In the genomic region with DNA sequence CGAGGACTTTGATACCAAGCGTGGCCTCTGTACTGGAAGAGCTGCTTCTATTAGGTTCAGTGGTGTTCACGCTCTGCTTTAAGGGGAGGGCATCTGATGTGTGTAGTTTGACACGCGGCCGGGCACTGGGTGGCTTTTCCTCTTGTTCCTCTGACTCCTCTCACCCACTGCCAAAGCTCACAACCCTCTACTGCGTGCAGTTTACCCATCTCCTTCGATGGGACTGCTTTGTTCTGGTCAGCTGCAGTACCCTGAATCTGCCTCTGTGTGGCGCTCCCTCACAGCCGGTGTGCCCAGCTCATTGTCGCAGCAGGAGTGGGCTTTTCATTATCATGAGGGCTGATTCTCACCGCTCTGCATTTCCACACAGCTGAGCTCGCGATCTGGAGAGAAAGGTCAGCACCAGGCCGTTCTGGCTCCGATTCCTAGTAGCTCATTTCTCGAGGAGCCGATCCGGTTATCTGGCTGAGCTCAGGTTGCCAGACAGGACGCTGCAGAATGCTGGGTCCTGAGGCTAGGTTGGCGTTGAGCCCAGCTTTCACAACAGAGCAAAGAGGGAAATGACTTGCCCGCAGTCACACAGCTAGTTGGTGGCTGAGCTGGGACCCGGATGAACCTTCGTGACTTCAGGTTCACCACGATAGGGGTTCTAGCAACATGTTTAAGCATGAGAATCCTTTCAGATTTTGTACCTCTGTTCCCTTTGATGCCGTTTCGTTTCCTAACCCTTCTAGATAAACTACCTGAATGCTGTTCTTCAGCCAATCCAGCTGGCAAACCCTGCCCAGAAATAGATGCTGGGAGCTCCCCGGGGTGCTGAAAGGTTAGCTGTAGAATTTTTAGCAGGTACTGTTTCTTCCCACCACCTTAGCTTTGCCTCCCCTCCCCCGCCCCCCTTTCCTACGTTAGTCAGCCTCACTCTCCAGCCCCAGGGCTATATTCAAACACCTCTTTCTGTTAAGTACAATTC, we compare ENCODE assay signal across 8 mouse cellular contexts. TPM values are rescaled to one million over a fixed set of nuclear protein-coding genes. Genes with fewer than 3 reads are reported as not detected.
DNase-seq lines count a peak whose midpoint lies in the region; ATAC-seq lines count a peak whose summit lies in the region.

No protein-coding gene starts in this region.

- H3K4me1 ChIP-seq in limb, embryonic 10.5 days, result peaks cover 42% of the 10 kb centered on the region
- no peaks in the 10 kb centered on the region for H3K4me1 ChIP-seq in midbrain, embryonic 11.5 days (ENCODE audit: control insufficient read depth, insufficient read depth, low read length)

- no peaks in the 10 kb centered on the region for H3K27me3 ChIP-seq in limb, embryonic 10.5 days (ENCODE audit: low read depth, poor library complexity, severe bottlenecking)
- no peaks in the 10 kb centered on the region for H3K27me3 ChIP-seq in midbrain, embryonic 11.5 days (ENCODE audit: control insufficient read depth, insufficient read depth, low read length)

- 13% methylated on average over 30 of the region's 30 CpGs for WGBS in limb, embryonic 10.5 days
- 15% methylated on average over 30 of the region's 30 CpGs for WGBS in midbrain, embryonic 11.5 days

- ATAC-seq in midbrain, embryonic 11.5 days (ENCODE audit: low FRiP score), result peak; percentile 80

- H3K27ac ChIP-seq in limb, embryonic 10.5 days, result peak overlapping the region; percentile 59
- no peak overlapping the region for H3K27ac ChIP-seq in midbrain, embryonic 11.5 days (ENCODE audit: low read depth, low read length)

- no peaks in the 10 kb centered on the region for H3K9me3 ChIP-seq in limb, embryonic 10.5 days (replicated peaks)
- H3K9me3 ChIP-seq in midbrain, embryonic 11.5 days (ENCODE audit: control insufficient read depth, low read length), result no peaks in the 10 kb centered on the region

- peak overlapping the region; percentile 17; the same call in 1 of the 2 replicates for H3K9ac ChIP-seq in midbrain, embryonic 11.5 days (ENCODE audit: low read length)

- H3K36me3 ChIP-seq in limb, embryonic 10.5 days, result peaks cover 45% of the 10 kb centered on the region
- peaks cover 21% of the 10 kb centered on the region; the same call in 1 of the 2 replicates for H3K36me3 ChIP-seq in midbrain, embryonic 11.5 days (ENCODE audit: control insufficient read depth, insufficient read depth, low read length)

- H3K4me3 ChIP-seq in limb, embryonic 10.5 days, result peak overlapping the region; percentile 31
- no peak overlapping the region for H3K4me3 ChIP-seq in midbrain, embryonic 11.5 days (ENCODE audit: low read depth, low read length)

- peak overlapping the region; percentile 6 for H3K4me2 ChIP-seq in midbrain, embryonic 11.5 days

- peak; percentile 55 to 65 for DNase-seq in urinary bladder, adult 18-20 months (ENCODE audit: low spot score in 2 of 2)
- DNase-seq in urinary bladder, postnatal 10 days (ENCODE audit: low spot score), result no peak
- peak; percentile 60 for DNase-seq in embryo, embryonic 11.5 days (ENCODE audit: low read depth, low spot score)
- DNase-seq in heart, adult 11 months, result peak; percentile 96
- peak; percentile 62 for DNase-seq in kidney, adult 11 months
- peak; percentile 89 for DNase-seq in limb, embryonic 10.5 days (ENCODE audit: low spot score)
- DNase-seq in midbrain, embryonic 11.5 days (ENCODE audit: low spot score, missing footprints), result peak; percentile 98
- peak; percentile 60 for DNase-seq in spleen, adult 12 weeks (ENCODE audit: low spot score)

RNA-seq across cellular contexts. Expression of gene Cbln3, which starts 10.2 kb away (rescaled TPM):
- polyA plus RNA-seq in limb, embryonic 10.5 days (2016; fragmentation: Nextera tagmentation; extraction: Ambion mirVana), result 0.15 and 0.31 TPM in 2 replicates
- polyA plus RNA-seq in midbrain, embryonic 11.5 days (2014; fragmentation: Nextera tagmentation; extraction: Ambion mirVana), result 0.03 and 0.23 TPM in 2 replicates

RNA-seq across cellular contexts. Expression of gene Khnyn, which starts 10.7 kb away (rescaled TPM):
- polyA plus RNA-seq in limb, embryonic 10.5 days (2016; fragmentation: Nextera tagmentation; extraction: Ambion mirVana), result 35.0 and 38.8 TPM in 2 replicates
- polyA plus RNA-seq in midbrain, embryonic 11.5 days (2014; fragmentation: Nextera tagmentation; extraction: Ambion mirVana), result 8.5 and 8.7 TPM in 2 replicates

RNA-seq across cellular contexts. Expression of gene Nynrin, which starts 20.2 kb away (rescaled TPM):
- polyA plus RNA-seq in limb, embryonic 10.5 days (2016; fragmentation: Nextera tagmentation; extraction: Ambion mirVana), result 31.1 and 44.4 TPM in 2 replicates
- 10.7 and 12.0 TPM in 2 replicates for polyA plus RNA-seq in midbrain, embryonic 11.5 days (2014; fragmentation: Nextera tagmentation; extraction: Ambion mirVana)

RNA-seq across cellular contexts. Expression of gene Sdr39u1, which starts 26.1 kb away (rescaled TPM):
- 55.0 and 70.3 TPM in 2 replicates for polyA plus RNA-seq in limb, embryonic 10.5 days (2016; fragmentation: Nextera tagmentation; extraction: Ambion mirVana)
- 25.0 and 27.8 TPM in 2 replicates for polyA plus RNA-seq in midbrain, embryonic 11.5 days (2014; fragmentation: Nextera tagmentation; extraction: Ambion mirVana)

RNA-seq across cellular contexts. Expression of gene Nfatc4, which starts 51.1 kb away (rescaled TPM):
- polyA plus RNA-seq in limb, embryonic 10.5 days (2016; fragmentation: Nextera tagmentation; extraction: Ambion mirVana), result 106 and 157 TPM in 2 replicates
- 9.9 and 11.5 TPM in 2 replicates for polyA plus RNA-seq in midbrain, embryonic 11.5 days (2014; fragmentation: Nextera tagmentation; extraction: Ambion mirVana)
